Mouse (Mus musculus) kidney, adult 10 weeks (tissue): Measurements from ENCODE around the gene Klf7. TPM values are rescaled to one million over a fixed set of nuclear protein-coding genes. Genes with fewer than 3 reads are reported as not detected.

Experiments
- polyA plus RNA-seq: library from polyadenylated mRNA; stranded (reverse); fragments of 350-450 nt; fragmentation: Illumina TruSeq; extraction: RNeasy Lipid Tissue Mini Kit (QIAGEN cat#74804); gene quantifications from one replicate; pipeline ENCODE4 v1.2.3, GENCODE M21; 2014; ENCODE audit warnings: low read depth, low replicate concordance

Klf7 gene
- 9.5 TPM for polyA plus RNA-seq

DNA sequence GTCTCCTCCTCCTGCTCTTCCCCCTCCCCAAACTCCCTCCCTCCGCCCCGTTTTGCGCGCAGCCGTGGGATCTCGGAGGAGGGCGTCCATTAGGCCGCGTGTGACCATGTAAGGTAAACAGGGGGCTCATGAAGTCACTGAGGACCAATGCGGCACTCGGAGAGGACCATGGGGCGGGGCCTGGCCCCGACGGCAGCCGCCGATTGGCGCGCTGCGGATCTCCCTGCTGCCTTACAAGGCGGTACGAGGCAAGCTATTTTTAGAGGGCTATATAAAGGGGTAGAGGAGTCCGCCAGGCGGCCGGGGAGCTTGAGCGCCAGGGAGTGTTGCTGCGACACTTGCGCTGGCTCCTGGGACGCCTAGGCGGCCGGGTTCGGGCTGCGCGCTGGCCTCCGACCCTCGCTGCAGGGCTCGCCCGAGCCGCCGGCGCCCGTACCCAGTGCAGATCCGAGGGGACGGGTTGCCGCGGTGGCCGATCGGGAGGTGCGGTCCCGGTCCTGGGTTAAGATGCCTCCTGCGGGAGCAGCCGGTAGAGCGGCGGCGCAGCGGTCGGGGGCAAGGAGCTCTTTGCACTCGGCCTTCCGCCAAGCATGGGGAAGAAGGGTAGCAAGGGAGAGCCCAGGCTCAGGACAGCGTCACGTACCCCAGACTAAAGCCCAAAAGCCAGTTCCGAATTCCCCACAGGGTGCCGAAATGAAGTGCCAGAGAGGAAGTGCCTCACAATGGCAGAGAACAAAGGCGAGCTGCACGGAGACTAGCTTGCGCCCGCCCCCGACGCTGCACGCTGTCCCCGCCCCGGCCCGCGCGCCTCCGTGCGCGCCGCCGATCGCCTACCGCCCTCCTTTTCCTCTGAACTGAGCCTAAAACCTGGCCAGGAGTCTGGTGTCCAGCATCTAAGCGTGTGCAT, at the start of gene Klf7:
TSS of gene Klf7 (minus strand) at position 724 of the 907 bp plus-strand sequence.

